ENCODE assay signal across 9 mouse cellular contexts in genomic region chr5:132231280-132232047, GRCm38 (mm10).
DNase-seq lines count a peak whose midpoint lies in the region; ATAC-seq and TF ChIP-seq lines count a peak whose summit lies in the region.
"Had no signal": no experiment of that assay in that cellular context is flagged by ENCODE, and none has a peak within 500 bp of the region (broad histone marks: within the 10 kb centered on the region; RNA-seq: fewer than 3 reads in every experiment).

No protein-coding gene starts in this region.

- H3K9ac ChIP-seq in liver, embryonic 12.5 days, result no peak overlapping the region
- no peak overlapping the region for H3K9ac ChIP-seq in embryonic facial prominence, embryonic 11.5 days (replicated peaks; ENCODE audit: low read length)
- H3K9ac ChIP-seq in midbrain, embryonic 13.5 days (replicated peaks), result no peak overlapping the region; the same call in 1 of the 2 replicates
- no peak overlapping the region for H3K9ac ChIP-seq in stomach, postnatal 0 days (ENCODE audit: low read length)
- H3K9ac ChIP-seq: liver, embryonic 15.5 days had no signal

- peaks cover 21% of the 10 kb centered on the region; the same call in 1 of the 2 replicates for H3K4me1 ChIP-seq in liver, embryonic 12.5 days
- H3K4me1 ChIP-seq in embryonic facial prominence, embryonic 11.5 days (ENCODE audit: control insufficient read depth, insufficient read depth, low read length), result peaks cover 5% of the 10 kb centered on the region; the same call in 1 of the 2 replicates
- peaks cover 35% of the 10 kb centered on the region for H3K4me1 ChIP-seq in midbrain, embryonic 13.5 days (replicated peaks)
- H3K4me1 ChIP-seq in stomach, postnatal 0 days (replicated peaks; ENCODE audit: control insufficient read depth, insufficient read depth), result peaks cover 5% of the 10 kb centered on the region; the same call in 1 of the 2 replicates
- H3K4me1 ChIP-seq: liver, embryonic 15.5 days had no signal

- H3K36me3 ChIP-seq in liver, embryonic 12.5 days, result no peaks in the 10 kb centered on the region
- H3K36me3 ChIP-seq in embryonic facial prominence, embryonic 11.5 days (replicated peaks; ENCODE audit: control insufficient read depth, insufficient read depth, low read depth, low read length), result no peaks in the 10 kb centered on the region
- H3K36me3 ChIP-seq in midbrain, embryonic 13.5 days, result no peaks in the 10 kb centered on the region
- H3K36me3 ChIP-seq in stomach, postnatal 0 days (ENCODE audit: control insufficient read depth, insufficient read depth, low read length), result no peaks in the 10 kb centered on the region
- H3K36me3 ChIP-seq: liver, embryonic 15.5 days had no signal

- no peak overlapping the region for H3K4me2 ChIP-seq in liver, embryonic 12.5 days
- no peak overlapping the region for H3K4me2 ChIP-seq in embryonic facial prominence, embryonic 11.5 days (ENCODE audit: low read depth, low read length)
- H3K4me2 ChIP-seq in midbrain, embryonic 13.5 days (replicated peaks), result peak overlapping the region; percentile 20; the same call in 1 of the 2 replicates
- no peak overlapping the region for H3K4me2 ChIP-seq in stomach, postnatal 0 days (replicated peaks; ENCODE audit: low read depth)
- H3K4me2 ChIP-seq: liver, embryonic 15.5 days had no signal

- no peak for ATAC-seq in liver, embryonic 12.5 days
- no peak for ATAC-seq in embryonic facial prominence, embryonic 11.5 days (replicated peaks; ENCODE audit: insufficient number of reproducible peaks, low FRiP score, low TSS enrichment, low read depth)
- ATAC-seq in midbrain, embryonic 13.5 days, result peak; percentile 75
- peak; percentile 81 for ATAC-seq in stomach, postnatal 0 days (ENCODE audit: low FRiP score, low TSS enrichment)

- TF ChIP-seq CTCF in stomach, postnatal 0 days (IDR thresholded peaks at IDR 0.05; ENCODE audit: low read depth), result peak; percentile 98

- peak; percentile 37 for DNase-seq in liver
- peak; percentile 82 for DNase-seq in embryonic facial prominence, embryonic 11.5 days (ENCODE audit: low spot score)
- DNase-seq in heart, adult 8-10 months (ENCODE audit: low spot score), result peak; percentile 56
- peak; percentile 49 for DNase-seq in kidney, adult 18-20 months
- peak; percentile 66 to 88 for DNase-seq in left cerebral cortex, postnatal 25 days (ENCODE audit: low spot score in 2 of 2)
- peak; percentile 67 for DNase-seq in stomach, postnatal 0 days (ENCODE audit: low spot score)

- intact Hi-C loops in left cerebral cortex, postnatal 25 days (cut with DNase I), result loop anchor here (5.0 to 10.0 kb wide), 5 partner anchors 311 to 1773 kb away; partner anchors contain the start of gene Auts2

- 46% methylated on average over 10 of the region's 10 CpGs for WGBS in liver, embryonic 12.5 days (ENCODE audit: insufficient replicate concordance)
- WGBS in embryonic facial prominence, embryonic 11.5 days, result 31% methylated on average over 10 of the region's 10 CpGs
- WGBS in midbrain, embryonic 13.5 days, result 16% methylated on average over 10 of the region's 10 CpGs
- WGBS in stomach, postnatal 0 days, result 35% methylated on average over 10 of the region's 10 CpGs

- no peak overlapping the region for H3K4me3 ChIP-seq in liver, embryonic 12.5 days
- no peak overlapping the region for H3K4me3 ChIP-seq in embryonic facial prominence, embryonic 11.5 days (ENCODE audit: low read depth, low read length)
- H3K4me3 ChIP-seq in midbrain, embryonic 13.5 days (replicated peaks), result no peak overlapping the region; the same call in 1 of the 2 replicates
- no peak overlapping the region for H3K4me3 ChIP-seq in stomach, postnatal 0 days (ENCODE audit: low read depth, low read length)
- H3K4me3 ChIP-seq: liver, embryonic 15.5 days had no signal

- H3K9me3 ChIP-seq in liver, embryonic 12.5 days (replicated peaks), result no peaks in the 10 kb centered on the region
- no peaks in the 10 kb centered on the region for H3K9me3 ChIP-seq in embryonic facial prominence, embryonic 11.5 days (replicated peaks; ENCODE audit: control insufficient read depth, low read length)
- no peaks in the 10 kb centered on the region for H3K9me3 ChIP-seq in midbrain, embryonic 13.5 days
- H3K9me3 ChIP-seq in stomach, postnatal 0 days (ENCODE audit: control insufficient read depth, low read length), result no peaks in the 10 kb centered on the region
- H3K9me3 ChIP-seq: liver, embryonic 15.5 days had no signal

- TF ChIP-seq EP300 in stomach, postnatal 0 days (optimal IDR thresholded peaks at IDR 0.05), result no peak

- H3K27me3 ChIP-seq in liver, embryonic 12.5 days (replicated peaks), result no peaks in the 10 kb centered on the region
- no peaks in the 10 kb centered on the region for H3K27me3 ChIP-seq in embryonic facial prominence, embryonic 11.5 days (ENCODE audit: control insufficient read depth, insufficient read depth, low read length)
- H3K27me3 ChIP-seq in midbrain, embryonic 13.5 days, result peaks cover 8% of the 10 kb centered on the region; the same call in 1 of the 2 replicates
- no peaks in the 10 kb centered on the region for H3K27me3 ChIP-seq in stomach, postnatal 0 days (ENCODE audit: control insufficient read depth, insufficient read depth, low read length)
- H3K27me3 ChIP-seq: liver, embryonic 15.5 days had no signal

- no peak overlapping the region for H3K27ac ChIP-seq in liver, embryonic 12.5 days
- no peak overlapping the region for H3K27ac ChIP-seq in embryonic facial prominence, embryonic 11.5 days (replicated peaks; ENCODE audit: low read depth, low read length)
- no peak overlapping the region for H3K27ac ChIP-seq in midbrain, embryonic 13.5 days
- H3K27ac ChIP-seq in stomach, postnatal 0 days (replicated peaks), result no peak overlapping the region
- H3K27ac ChIP-seq: liver, embryonic 15.5 days had no signal

Comparison
In these comparisons a context has a peak if more than half of its experiments do, and no peak if none do; other contexts are left out.
1. ATAC-seq: peak in midbrain, embryonic 13.5 days (single experiment) and stomach, postnatal 0 days (single experiment); none in liver, embryonic 12.5 days (single experiment) and embryonic facial prominence, embryonic 11.5 days (single experiment).
2. Peak in every context shown above with its lines, with median percentiles within 50 percentile points of each other: DNase-seq.